Mouse (Mus musculus): ENCODE data around the gene Cdk14. TPM values are rescaled to one million over a fixed set of nuclear protein-coding genes. Genes with fewer than 3 reads are reported as not detected.

The Cdk14 gene
- polyA plus RNA-seq, 1 experiment from 2014 or later = 6.9 TPM

DNA sequence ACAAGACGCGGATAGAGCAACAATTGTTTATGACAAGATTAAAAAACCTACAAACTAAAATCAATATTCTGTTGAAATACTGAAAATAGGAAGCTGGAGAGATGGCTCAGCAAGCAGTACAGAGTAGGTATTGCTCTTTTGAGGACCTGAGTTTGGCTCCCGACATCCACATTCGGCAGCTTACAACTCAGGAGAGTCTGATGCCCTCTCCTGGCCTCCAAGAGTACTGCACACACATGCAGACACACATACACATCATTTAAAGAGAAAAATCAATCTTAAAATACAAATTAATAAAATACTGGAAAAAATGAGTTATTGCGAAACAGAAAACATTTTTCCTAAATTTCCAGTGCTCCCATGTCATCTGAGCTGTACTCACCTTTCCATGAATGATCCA, 60.7 kb downstream of the Cdk14 start:
- no peak for ATAC-seq (replicated peaks; ENCODE audit: low FRiP score)
- WGBS = 92% methylated on average over 5 of the region's 5 CpGs
- no peak overlapping the region for H3K4me3 ChIP-seq (ENCODE audit: low read depth, low read length)
- no peak overlapping the region for H3K27ac ChIP-seq (ENCODE audit: low read depth, low read length)
- H3K9ac ChIP-seq (ENCODE audit: low read depth, low read length) = no peak overlapping the region
- no peak for DNase-seq (ENCODE audit: low spot score)
- no peaks in the 10 kb centered on the region for H3K9me3 ChIP-seq (ENCODE audit: control insufficient read depth, low read length)
- no peak overlapping the region for H3K4me2 ChIP-seq
- H3K4me1 ChIP-seq (replicated peaks; ENCODE audit: control insufficient read depth, insufficient read depth, low read length) = no peaks in the 10 kb centered on the region; the same call in 1 of the 2 replicates
- H3K36me3 ChIP-seq (ENCODE audit: control insufficient read depth, insufficient read depth, low read length) = no peaks in the 10 kb centered on the region
- no peaks in the 10 kb centered on the region for H3K27me3 ChIP-seq (replicated peaks; ENCODE audit: control insufficient read depth, insufficient read depth, low read length)

DNA sequence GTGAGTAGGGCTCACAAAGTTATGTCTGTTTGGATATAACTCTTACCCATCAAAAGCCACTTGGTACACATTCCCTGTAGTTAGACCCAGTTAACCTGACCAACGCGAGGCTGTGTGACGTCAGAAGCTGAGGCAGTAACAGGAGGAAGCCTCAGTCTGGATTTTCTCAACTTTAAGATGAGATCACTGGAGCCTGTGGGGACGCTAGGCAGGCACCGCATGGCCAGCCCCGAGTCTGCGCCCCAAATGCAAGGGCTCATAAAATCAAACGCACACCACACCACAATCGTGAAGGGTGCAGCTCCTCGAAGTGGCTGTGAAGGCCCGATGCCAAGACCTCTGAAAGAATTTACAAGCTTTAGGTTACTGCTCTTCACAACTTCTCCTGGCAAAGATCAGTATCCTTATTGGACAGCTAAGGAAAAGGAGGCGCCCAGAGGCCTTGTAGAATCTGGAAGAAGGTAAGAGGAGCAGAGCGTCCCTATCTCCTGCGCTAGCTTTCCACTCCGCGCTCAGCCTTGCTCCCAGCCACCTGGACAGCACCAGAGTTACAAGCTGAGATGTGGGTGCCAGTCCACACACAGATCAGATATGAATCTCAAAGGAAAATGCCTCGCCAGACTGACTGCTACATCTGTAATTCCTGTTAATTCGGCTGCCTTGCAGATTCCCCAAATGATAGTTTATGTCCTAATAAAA, 61.9 kb downstream of the Cdk14 start:
- DNase-seq (ENCODE audit: low spot score) = no peak
- no peak overlapping the region for H3K4me3 ChIP-seq (ENCODE audit: low read depth, low read length)

DNA sequence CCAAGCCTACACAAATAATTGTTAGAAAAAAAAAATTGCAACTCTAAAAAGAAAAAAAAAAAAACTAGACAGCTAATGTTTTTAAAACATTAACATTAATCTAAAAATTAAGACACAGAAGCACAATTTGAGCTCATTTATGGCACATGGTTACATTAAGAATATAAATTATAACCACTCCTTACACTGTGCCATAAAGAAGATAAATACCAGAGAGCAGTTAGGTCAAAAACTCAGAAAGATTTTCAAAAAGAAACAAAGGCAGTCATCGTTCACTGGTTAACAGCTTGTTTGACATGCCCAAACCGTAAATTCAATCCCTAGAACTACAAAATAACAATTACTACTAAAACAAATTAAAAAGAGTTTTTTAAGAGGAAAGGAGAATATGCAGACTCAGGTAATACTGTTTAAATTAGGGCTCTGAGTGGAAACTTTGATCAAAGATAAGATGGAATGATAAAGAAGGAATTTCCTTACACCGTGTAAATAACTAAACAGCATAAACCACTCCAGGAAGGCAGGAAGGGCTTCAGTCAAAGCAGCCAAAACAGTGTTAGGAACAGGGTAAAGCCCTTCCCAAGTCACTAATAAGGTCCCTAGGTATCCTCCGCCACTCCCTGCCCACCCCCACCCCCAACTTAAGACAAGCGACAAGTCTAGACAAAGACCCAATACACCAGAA, 65.3 kb downstream of the Cdk14 start:
- H3K36me3 ChIP-seq (ENCODE audit: control insufficient read depth, insufficient read depth, low read length) = no peaks in the 10 kb centered on the region; the same call in 1 of the 2 replicates
- H3K9ac ChIP-seq (ENCODE audit: low read depth, low read length) = no peak overlapping the region
- no peak overlapping the region for H3K4me2 ChIP-seq
- H3K27ac ChIP-seq (ENCODE audit: low read depth, low read length) = no peak overlapping the region
- no peak for DNase-seq (ENCODE audit: low spot score)
- ATAC-seq (replicated peaks; ENCODE audit: low FRiP score) = no peak
- no peaks in the 10 kb centered on the region for H3K27me3 ChIP-seq (replicated peaks; ENCODE audit: control insufficient read depth, insufficient read depth, low read length)
- H3K4me1 ChIP-seq (replicated peaks; ENCODE audit: control insufficient read depth, insufficient read depth, low read length) = no peaks in the 10 kb centered on the region; the same call in 1 of the 2 replicates
- no peak overlapping the region for H3K4me3 ChIP-seq (ENCODE audit: low read depth, low read length)
- 37% methylated on average over 5 of the region's 5 CpGs for WGBS
- no peaks in the 10 kb centered on the region for H3K9me3 ChIP-seq (ENCODE audit: control insufficient read depth, low read length)

More for the DNA sequence above, 61.9 kb downstream of the Cdk14 start:
- Histone ChIP-seq H3K27ac (ENCODE audit: low read depth, low read length) (no peak overlapping the region), H3K36me3 (ENCODE audit: control insufficient read depth, insufficient read depth, low read length) (no peaks in the 10 kb centered on the region), H3K9ac (ENCODE audit: low read depth, low read length) (no peak overlapping the region), H3K27me3 (replicated peaks; ENCODE audit: control insufficient read depth, insufficient read depth, low read length) (no peaks in the 10 kb centered on the region), H3K9me3 (ENCODE audit: control insufficient read depth, low read length) (no peaks in the 10 kb centered on the region), H3K4me2 (no peak overlapping the region), H3K4me1 (replicated peaks; ENCODE audit: control insufficient read depth, insufficient read depth, low read length) (no peaks in the 10 kb centered on the region; the same call in 1 of the 2 replicates)
- 75% methylated on average over 18 of the region's 18 CpGs for WGBS
- no peak for ATAC-seq (replicated peaks; ENCODE audit: low FRiP score)

DNA sequence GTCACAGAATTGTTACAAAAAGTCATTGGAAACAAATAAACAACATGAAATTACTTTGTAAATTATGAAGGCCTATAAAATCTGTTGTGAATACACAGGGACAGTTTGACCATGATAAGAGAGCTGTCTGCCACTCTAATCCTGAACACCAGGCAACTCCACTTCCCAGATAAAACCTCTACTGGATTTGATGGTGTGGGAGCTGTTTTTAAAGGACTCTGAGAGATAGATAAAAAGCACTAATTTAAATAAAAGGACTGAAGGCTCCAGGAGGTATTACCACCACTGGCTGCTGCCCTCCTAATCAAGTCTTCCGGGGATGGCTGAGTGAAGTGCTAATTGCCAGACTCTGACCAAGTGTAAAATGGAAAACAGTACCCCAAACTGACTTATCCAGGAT, 66.2 kb downstream of the Cdk14 start:
- no peak overlapping the region for H3K4me3 ChIP-seq (ENCODE audit: low read depth, low read length)
- no peaks in the 10 kb centered on the region for H3K9me3 ChIP-seq (ENCODE audit: control insufficient read depth, low read length)
- H3K27me3 ChIP-seq (replicated peaks; ENCODE audit: control insufficient read depth, insufficient read depth, low read length) = no peaks in the 10 kb centered on the region
- H3K27ac ChIP-seq (ENCODE audit: low read depth, low read length) = no peak overlapping the region
- DNase-seq (ENCODE audit: low spot score) = no peak
- 45% methylated on average over 1 of the region's 1 CpGs for WGBS
- no peaks in the 10 kb centered on the region; the same call in 1 of the 2 replicates for H3K4me1 ChIP-seq (replicated peaks; ENCODE audit: control insufficient read depth, insufficient read depth, low read length)
- H3K4me2 ChIP-seq = no peak overlapping the region
- no peak for ATAC-seq (replicated peaks; ENCODE audit: low FRiP score)
- no peaks in the 10 kb centered on the region; the same call in 1 of the 2 replicates for H3K36me3 ChIP-seq (ENCODE audit: control insufficient read depth, insufficient read depth, low read length)
- no peak overlapping the region for H3K9ac ChIP-seq (ENCODE audit: low read depth, low read length)

DNA sequence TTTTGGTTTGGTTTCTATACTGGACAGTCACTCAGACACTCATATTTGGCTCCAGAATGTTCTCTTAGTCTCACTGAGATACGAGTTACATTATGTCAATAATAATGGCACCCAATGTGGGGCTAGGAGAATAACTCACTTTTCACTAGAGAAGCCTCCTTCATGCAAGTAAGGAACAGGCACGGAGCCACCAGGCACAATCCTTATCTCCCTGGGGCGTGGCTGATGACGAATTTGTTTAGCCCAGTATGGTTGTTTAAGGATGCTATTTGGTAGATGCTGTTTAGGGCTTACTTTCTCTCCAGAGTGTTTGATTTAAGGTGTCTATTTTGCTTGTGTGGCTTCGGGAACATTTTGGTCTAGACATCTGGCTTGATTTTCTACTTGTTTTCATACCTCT, 75.5 kb downstream of the Cdk14 start:
- ATAC-seq (replicated peaks; ENCODE audit: low FRiP score) (no peak), DNase-seq (ENCODE audit: low spot score) (no peak)
- Histone ChIP-seq H3K36me3 (ENCODE audit: control insufficient read depth, insufficient read depth, low read length) (no peaks in the 10 kb centered on the region), H3K9me3 (ENCODE audit: control insufficient read depth, low read length) (no peaks in the 10 kb centered on the region; the same call in 1 of the 2 replicates), H3K27ac (ENCODE audit: low read depth, low read length) (no peak overlapping the region), H3K4me2 (no peak overlapping the region), H3K27me3 (replicated peaks; ENCODE audit: control insufficient read depth, insufficient read depth, low read length) (no peaks in the 10 kb centered on the region), H3K4me1 (replicated peaks; ENCODE audit: control insufficient read depth, insufficient read depth, low read length) (peaks cover 7% of the 10 kb centered on the region; the same call in 1 of the 2 replicates), H3K4me3 (ENCODE audit: low read depth, low read length) (no peak overlapping the region), H3K9ac (ENCODE audit: low read depth, low read length) (no peak overlapping the region)
- WGBS = 59% methylated on average over 5 of the region's 5 CpGs

DNA sequence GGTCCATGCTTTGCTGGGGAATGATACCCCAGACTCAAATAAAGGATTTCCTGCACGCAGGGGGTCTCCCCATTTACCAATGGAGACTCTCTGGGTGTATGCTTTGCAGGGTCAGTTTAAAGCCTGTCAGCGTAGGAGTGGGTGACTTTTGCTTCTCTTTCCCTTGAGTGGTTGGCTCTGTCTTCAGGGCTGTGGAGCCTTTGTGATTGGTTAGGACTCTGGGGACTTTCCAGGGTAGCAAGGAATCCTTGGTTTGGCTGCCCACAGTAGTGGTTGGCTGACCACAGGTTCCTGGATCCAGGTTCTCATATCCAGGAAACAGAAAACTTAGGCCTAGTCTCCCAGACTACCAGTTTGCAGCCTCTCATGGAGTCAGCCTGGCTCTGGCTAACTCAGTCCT, 76.4 kb downstream of the Cdk14 start:
- Histone ChIP-seq H3K9ac (ENCODE audit: low read depth, low read length) (no peak overlapping the region), H3K27me3 (replicated peaks; ENCODE audit: control insufficient read depth, insufficient read depth, low read length) (no peaks in the 10 kb centered on the region), H3K4me2 (no peak overlapping the region), H3K36me3 (ENCODE audit: control insufficient read depth, insufficient read depth, low read length) (no peaks in the 10 kb centered on the region), H3K4me3 (ENCODE audit: low read depth, low read length) (no peak overlapping the region), H3K27ac (ENCODE audit: low read depth, low read length) (no peak overlapping the region), H3K9me3 (ENCODE audit: control insufficient read depth, low read length) (no peaks in the 10 kb centered on the region; the same call in 1 of the 2 replicates), H3K4me1 (replicated peaks; ENCODE audit: control insufficient read depth, insufficient read depth, low read length) (peaks cover 7% of the 10 kb centered on the region; the same call in 1 of the 2 replicates)
- no peak for DNase-seq (ENCODE audit: low spot score)
- ATAC-seq (replicated peaks; ENCODE audit: low FRiP score) = no peak
- WGBS = 77% methylated on average over 2 of the region's 2 CpGs

DNA sequence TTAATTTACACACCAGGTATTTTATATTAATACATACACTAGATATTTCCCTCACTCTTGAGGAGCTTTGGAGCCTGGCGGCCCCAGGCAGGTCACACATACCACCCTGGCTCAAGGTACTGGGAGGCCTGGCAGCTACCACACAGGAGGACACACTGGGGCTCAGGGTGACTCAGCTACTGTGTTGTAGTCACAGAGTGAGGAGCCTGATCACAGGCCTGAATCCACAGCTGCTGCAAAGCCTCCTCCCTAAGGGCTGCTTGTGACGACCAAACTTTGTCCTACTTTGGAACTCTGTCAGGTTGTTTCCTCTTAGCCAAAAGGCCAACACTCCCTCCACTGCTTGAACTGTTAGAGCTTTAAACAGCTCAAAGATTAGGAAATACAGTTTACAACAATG, 76.8 kb downstream of the Cdk14 start:
- Histone ChIP-seq H3K4me2 (no peak overlapping the region), H3K4me1 (replicated peaks; ENCODE audit: control insufficient read depth, insufficient read depth, low read length) (peaks cover 7% of the 10 kb centered on the region; the same call in 1 of the 2 replicates), H3K27ac (ENCODE audit: low read depth, low read length) (peak overlapping the region; percentile 38; the same call in 1 of the 2 replicates), H3K36me3 (ENCODE audit: control insufficient read depth, insufficient read depth, low read length) (no peaks in the 10 kb centered on the region), H3K9me3 (ENCODE audit: control insufficient read depth, low read length) (no peaks in the 10 kb centered on the region; the same call in 1 of the 2 replicates), H3K9ac (ENCODE audit: low read depth, low read length) (no peak overlapping the region), H3K27me3 (replicated peaks; ENCODE audit: control insufficient read depth, insufficient read depth, low read length) (no peaks in the 10 kb centered on the region), H3K4me3 (ENCODE audit: low read depth, low read length) (no peak overlapping the region)
- DNase-seq (ENCODE audit: low spot score) (no peak), ATAC-seq (replicated peaks; ENCODE audit: low FRiP score) (0 out of 2 replicates have a peak, but pooled peaks have one; percentile 20)
- WGBS = 54% methylated on average over 2 of the region's 2 CpGs

DNA sequence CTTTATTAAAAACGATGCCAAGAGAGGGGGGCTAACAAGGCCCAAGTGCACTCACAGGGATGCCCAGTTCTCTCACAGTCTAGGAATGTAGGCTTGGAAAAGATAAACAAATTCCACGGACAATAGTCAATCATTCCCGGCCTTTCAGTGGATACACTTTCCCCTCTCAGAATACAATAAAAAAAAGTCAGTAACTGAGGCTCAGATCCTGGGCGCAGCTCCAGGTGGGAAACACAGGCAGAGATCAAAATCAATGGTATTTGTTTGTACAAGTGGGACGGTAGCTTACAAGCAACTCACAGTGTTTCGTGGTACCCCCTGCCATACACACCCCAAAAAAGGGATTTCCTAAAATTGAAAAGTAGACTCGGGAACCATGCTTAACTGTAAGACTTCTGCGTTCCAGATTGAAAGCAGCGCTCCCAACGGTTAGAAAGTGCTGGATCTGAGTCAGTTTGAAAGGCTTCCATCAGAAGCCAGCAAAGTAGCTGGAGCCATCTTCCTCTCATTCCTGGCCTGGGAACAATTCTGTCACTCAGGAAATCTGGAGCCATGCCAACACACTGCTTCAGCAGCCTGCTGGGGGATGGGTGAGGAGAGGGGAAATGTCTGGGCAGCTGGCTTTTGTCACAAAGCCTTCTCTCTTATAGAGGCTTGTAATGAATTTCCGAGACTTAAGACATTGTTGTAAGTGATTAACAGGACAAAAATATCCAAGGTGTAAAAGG, 77.5 kb downstream of the Cdk14 start:
- Histone ChIP-seq H3K27me3 (replicated peaks; ENCODE audit: control insufficient read depth, insufficient read depth, low read length) (no peaks in the 10 kb centered on the region), H3K27ac (ENCODE audit: low read depth, low read length) (0 out of 2 replicates have a peak overlapping the region, but pooled peaks have one; percentile 1), H3K9me3 (ENCODE audit: control insufficient read depth, low read length) (no peaks in the 10 kb centered on the region), H3K4me2 (no peak overlapping the region), H3K9ac (ENCODE audit: low read depth, low read length) (no peak overlapping the region), H3K4me1 (replicated peaks; ENCODE audit: control insufficient read depth, insufficient read depth, low read length) (peaks cover 7% of the 10 kb centered on the region; the same call in 1 of the 2 replicates), H3K36me3 (ENCODE audit: control insufficient read depth, insufficient read depth, low read length) (no peaks in the 10 kb centered on the region), H3K4me3 (ENCODE audit: low read depth, low read length) (no peak overlapping the region)
- ATAC-seq (replicated peaks; ENCODE audit: low FRiP score) (peak; percentile 65), DNase-seq (ENCODE audit: low spot score) (peak; percentile 48)
- 60% methylated on average over 11 of the region's 11 CpGs for WGBS
